Mouse (Mus musculus) ES-E14 (cell line): ENCODE data around the gene Parvb. TPM values are rescaled to one million over a fixed set of nuclear protein-coding genes. Genes with fewer than 3 reads are reported as not detected.

Source experiments
- DNase-seq: peaks from one replicate; pipeline ENCODE4 v3.0.0-alpha.2; 2013; ENCODE audit warnings: low read depth, low spot score
- H3K27ac ChIP-seq: 2 replicates; pipeline ENCODE4 v1.5.1; 2012; ENCODE audit warnings: low read depth, mild to moderate bottlenecking, low read length, moderate library complexity, mixed read lengths; ENCODE audit not compliant: poor library complexity, insufficient read depth, severe bottlenecking
- H3K36me3 ChIP-seq: 2 replicates; pipeline ENCODE4 v1.6.1; 2012; ENCODE audit warnings: mild to moderate bottlenecking, low read length, moderate library complexity, mixed read lengths; ENCODE audit not compliant: control insufficient read depth, poor library complexity, insufficient read depth, severe bottlenecking
- H3K4me1 ChIP-seq, 2 experiments: fragments of 150-350 bp in 1 of 2; sonication (generic) in 1 of 2; 2 replicates each; pipeline ENCODE4 v1.6.1; 2012; ENCODE audit warnings: low read length in 2 of 2, mild to moderate bottlenecking in 1 of 2, mixed read lengths in 1 of 2; ENCODE audit not compliant: control insufficient read depth in 2 of 2, insufficient read depth in 2 of 2, poor library complexity in 1 of 2
- H3K4me3 ChIP-seq, 2 experiments: fragments of 150-350 bp in 1 of 2; sonication (generic) in 1 of 2; 2 replicates each; pipeline ENCODE4 v1.5.1; 2012; ENCODE audit warnings: low read length in 2 of 2, low read depth in 1 of 2, mild to moderate bottlenecking in 1 of 2, mixed read lengths in 1 of 2; ENCODE audit not compliant: insufficient read depth in 1 of 2, poor library complexity in 1 of 2, severe bottlenecking in 1 of 2
- H3K9ac ChIP-seq: 2 replicates; pipeline ENCODE4 v1.6.1; 2012; ENCODE audit warnings: low read depth, mild to moderate bottlenecking, low read length, mixed read lengths; ENCODE audit not compliant: poor library complexity, insufficient read depth, severe bottlenecking
- H3K9me3 ChIP-seq: fragments of 150-350 bp; sonication (generic); 2 replicates; pipeline ENCODE4 v1.6.1; 2012; ENCODE audit warnings: low read depth, mild to moderate bottlenecking, low read length; ENCODE audit not compliant: control insufficient read depth, insufficient read depth
- CHD2 ChIP-seq: IDR thresholded peaks from 2 replicates; pipeline ENCODE4 v1.6.1; 2014; ENCODE audit warnings: mild to moderate bottlenecking, low read depth, low read length, inconsistent platforms
- HCFC1 ChIP-seq: IDR thresholded peaks from 2 replicates; pipeline ENCODE4 v1.6.1; 2012; ENCODE audit warnings: low read length, inconsistent platforms, borderline replicate concordance; ENCODE audit not compliant: insufficient read depth
- MAFK ChIP-seq: IDR thresholded peaks from 2 replicates; pipeline ENCODE4 v1.6.1; 2014; ENCODE audit warnings: mild to moderate bottlenecking, low read depth, low read length, inconsistent platforms; ENCODE audit not compliant: insufficient read depth
- ZC3H11A ChIP-seq: IDR thresholded peaks from 2 replicates; pipeline ENCODE4 v1.6.1; 2012; ENCODE audit warnings: low read depth, mild to moderate bottlenecking, inconsistent platforms, low read length, borderline replicate concordance
- ZNF384 ChIP-seq: IDR thresholded peaks from 2 replicates; pipeline ENCODE4 v1.6.1; 2012; ENCODE audit warnings: low read depth, low read length, inconsistent platforms
- in situ Hi-C, 2 experiments: fragments of 600-800 bp; cut with MboI; formaldehyde crosslinking; loops; one replicate each; pipeline ENCODE4 v1.15.1; 2025; ENCODE audit warnings: low sequenced_read_pairs in 2 of 2, inconsistent platforms in 1 of 2; ENCODE audit not compliant: unreplicated experiment in 2 of 2
- total RNA-seq: library from RNA; depleted of rRNA; stranded (reverse); fragments of 300-350 nt; gene quantifications from 2 replicates; pipeline ENCODE4 v1.2.3, GENCODE M21; 2012

Parvb gene
- total RNA-seq, 1 experiment = 10.8 TPM

DNA sequence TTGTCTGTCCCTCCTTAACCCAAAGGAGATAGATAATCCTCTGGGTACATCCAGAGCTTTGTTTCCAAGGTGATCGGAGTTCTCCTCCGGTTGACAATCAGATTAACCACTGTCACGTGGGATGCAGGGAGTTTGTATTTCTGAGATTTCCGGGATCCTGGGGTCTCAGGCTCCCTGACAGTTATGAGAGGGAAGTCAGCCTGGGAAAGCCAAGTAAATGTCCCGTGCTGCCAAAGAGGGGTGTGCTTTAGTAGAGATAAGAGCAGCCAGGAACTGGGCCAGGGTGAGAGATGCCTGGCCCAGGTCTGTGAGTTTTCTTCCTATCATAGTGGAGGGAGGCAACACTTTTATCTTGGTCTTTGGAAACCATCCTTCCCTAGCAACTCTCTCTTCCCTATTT is 1.2 kb upstream of the Parvb start:
- H3K9me3 ChIP-seq = no peaks in the 10 kb centered on the region
- H3K36me3 ChIP-seq = no peaks in the 10 kb centered on the region
- H3K4me3 ChIP-seq = no peak overlapping the region
- DNase-seq = no peak
- no peak overlapping the region for H3K9ac ChIP-seq
- no peak for TF ChIP-seq MAFK
- H3K4me1 ChIP-seq = peaks cover 6 to 14% of the 10 kb centered on the region in 2 experiments; a peak in 3 of 4 replicates
- in situ Hi-C loops = no loop called here
- H3K27ac ChIP-seq = no peak overlapping the region

- TF ChIP-seq ZNF384 = no peak
- TF ChIP-seq MAFK = no peak
- no peak for TF ChIP-seq HCFC1
- no peak for TF ChIP-seq ZC3H11A
- TF ChIP-seq CHD2 = no peak
- peak overlapping the region; percentile 36 for H3K9ac ChIP-seq
- H3K4me1 ChIP-seq = peaks cover 6 to 17% of the 10 kb centered on the region in 2 experiments; a peak in 3 of 4 replicates
- no peaks in the 10 kb centered on the region for H3K36me3 ChIP-seq
- in situ Hi-C loops = no loop called here
- no peak overlapping the region for H3K27ac ChIP-seq
- no peaks in the 10 kb centered on the region for H3K9me3 ChIP-seq
- peak overlapping the region; percentile 69 to 80 for H3K4me3 ChIP-seq
- no peak for DNase-seq
Observed at GRCm38 (mm10) chr15:84231113-84231712, 630 bp upstream of the Parvb start.

DNA sequence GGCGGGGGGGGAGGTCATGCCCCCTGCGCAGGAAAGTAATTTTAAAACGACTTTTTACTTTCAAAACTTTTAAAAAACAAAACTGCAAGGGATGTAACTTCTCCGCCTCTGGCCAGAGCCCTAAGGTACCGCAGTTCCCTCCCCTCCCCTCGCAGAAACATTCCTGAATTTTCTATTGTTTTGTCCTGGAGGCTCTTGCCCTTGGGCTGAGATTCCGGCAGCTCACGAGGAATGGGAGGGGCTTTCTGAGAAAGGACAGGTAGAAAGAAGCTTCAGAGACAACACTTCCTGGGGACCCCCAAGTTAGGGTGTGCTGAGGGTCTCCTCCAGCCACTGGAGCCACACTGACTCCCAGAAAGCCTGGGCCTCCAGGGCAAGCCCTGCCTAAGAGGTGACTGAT is 766 bp downstream of the Parvb start:
- Histone ChIP-seq H3K27ac (peak overlapping the region; percentile 77), H3K4me1 (peaks cover 6 to 21% of the 10 kb centered on the region in 2 experiments; a peak in 3 of 4 replicates), H3K9ac (peak overlapping the region; percentile 63), H3K9me3 (no peaks in the 10 kb centered on the region), H3K4me3 (peak overlapping the region; percentile 41 to 69), H3K36me3 (no peaks in the 10 kb centered on the region)
- peak; percentile 67 for DNase-seq
- no peak for TF ChIP-seq CHD2
- TF ChIP-seq HCFC1 = no peak
- no peak for TF ChIP-seq ZNF384
- TF ChIP-seq MAFK = no peak
- TF ChIP-seq ZC3H11A = no peak
- in situ Hi-C loops = no loop called here

- no peak for DNase-seq
- Histone ChIP-seq H3K9me3 (no peaks in the 10 kb centered on the region), H3K27ac (peak overlapping the region; percentile 34; the same call in 1 of the 2 replicates)
Observed at GRCm38 (mm10) chr15:84234794-84235581, 3.1 kb downstream of the Parvb start.

More at GRCm38 (mm10) chr15:84234794-84235581, 3.1 kb downstream of the Parvb start:
- no peak for TF ChIP-seq HCFC1
- no peak for TF ChIP-seq MAFK
- no peak for TF ChIP-seq ZC3H11A
- TF ChIP-seq CHD2 = no peak
- TF ChIP-seq ZNF384 = no peak
- Histone ChIP-seq H3K4me1 (peaks cover 7 to 32% of the 10 kb centered on the region in 2 experiments; a peak in 3 of 4 replicates), H3K9ac (peak overlapping the region; percentile 13; the same call in 1 of the 2 replicates), H3K36me3 (no peaks in the 10 kb centered on the region), H3K4me3 (peak overlapping the region in 1 of 2 experiments; percentile 14; a peak in 1 of 4 replicates)
- in situ Hi-C loops = no loop called here
